Mouse (Mus musculus) T-helper 17 cell (primary cell): Measurements from ENCODE around the gene Sfn.

Experiments used
- in situ Hi-C, 2 experiments: fragments of 300-600 bp; cut with MboI, MseI; formaldehyde crosslinking; loops; 1 replicate in 1 of 2; 2 replicates in 1 of 2; pipeline ENCODE4 v1.15.1; 2025; ENCODE audit warnings: high pct_unique_total_duplicates in 2 of 2

The Sfn gene

DNA sequence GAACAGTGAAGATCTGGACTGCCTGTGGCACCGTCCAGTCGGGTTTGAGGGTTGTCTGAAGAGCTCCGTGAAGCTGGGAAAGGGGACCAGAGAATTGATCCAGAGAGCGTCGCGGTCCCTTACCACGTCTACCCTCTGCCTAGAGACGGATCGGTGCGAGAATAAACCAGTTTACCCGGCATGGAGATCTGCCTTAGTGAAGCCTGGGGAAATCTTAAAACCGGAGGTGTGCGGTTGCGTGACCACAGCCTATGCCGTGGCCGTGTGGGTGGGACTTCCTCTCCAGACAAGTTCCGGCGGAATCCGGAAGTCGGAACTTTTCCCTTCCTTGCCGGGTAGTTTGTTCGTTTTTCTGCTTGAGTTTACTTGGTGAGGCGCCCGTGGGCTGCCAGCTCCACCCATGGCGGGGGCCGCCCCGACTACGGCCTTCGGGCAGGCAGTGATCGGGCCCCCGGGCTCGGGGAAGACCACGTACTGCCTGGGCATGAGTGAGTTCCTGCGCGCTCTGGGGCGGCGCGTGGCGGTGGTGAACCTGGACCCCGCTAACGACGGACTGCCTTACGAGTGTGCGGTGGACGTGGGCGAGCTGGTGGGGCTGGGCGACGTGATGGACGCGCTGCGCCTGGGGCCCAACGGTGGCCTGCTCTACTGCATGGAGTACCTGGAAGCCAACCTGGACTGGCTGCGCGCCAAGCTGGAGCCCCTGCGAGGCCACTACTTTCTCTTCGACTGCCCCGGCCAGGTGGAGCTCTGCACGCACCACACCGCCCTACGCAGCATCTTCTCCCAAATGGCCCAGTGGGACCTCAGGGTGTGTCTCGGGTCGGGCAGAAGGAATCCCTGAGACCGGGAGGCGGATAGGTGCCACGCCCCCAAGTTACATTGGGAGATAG lies 17.7 kb downstream of the Sfn start, which contains the start of gene Gpn2:
Gpn2 (plus strand) TSS at position 304 of the 893 bp plus-strand sequence.
- in situ Hi-C loops = no loop called here

DNA sequence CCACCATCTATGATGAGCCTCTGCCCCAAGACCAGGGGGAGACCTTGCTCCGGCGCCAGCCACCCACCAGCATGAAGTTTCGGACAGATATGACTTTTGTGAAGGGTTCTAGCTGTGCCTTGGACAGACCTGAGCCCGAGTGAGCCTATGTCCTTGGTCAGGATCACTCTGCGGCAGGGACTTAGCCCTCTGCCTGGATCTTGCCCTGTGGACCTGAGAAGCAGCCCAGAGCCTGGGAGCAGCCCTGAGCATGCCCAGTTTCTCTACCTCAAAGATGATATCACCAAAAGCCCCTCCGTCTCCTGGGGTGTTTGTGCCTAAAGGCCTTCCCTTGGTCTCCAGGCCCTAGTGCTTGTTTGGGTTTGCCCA lies 18.3 kb downstream of the Sfn start:
- in situ Hi-C loops = no loop called here

DNA sequence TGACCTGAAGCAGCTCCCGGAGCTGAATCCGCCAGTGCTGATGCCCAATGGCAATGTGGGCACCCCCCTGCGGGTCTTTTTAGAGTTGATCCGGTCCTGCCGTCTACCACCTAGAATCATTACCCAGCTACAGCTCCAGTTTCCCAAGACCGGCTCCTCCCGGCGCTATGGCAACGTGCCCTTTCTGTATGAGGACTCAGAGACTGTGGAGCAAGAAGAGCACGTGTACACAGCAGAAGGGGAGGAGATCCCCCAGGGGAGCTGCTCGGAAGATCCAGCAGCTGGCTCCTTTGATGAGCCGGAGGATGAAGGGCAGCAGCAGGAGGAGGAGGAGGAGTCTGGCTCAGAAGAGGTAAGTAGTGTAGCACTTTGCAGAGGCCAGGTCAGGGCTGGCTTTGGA lies 24.0 kb downstream of the Sfn start:
- in situ Hi-C loops = no loop called here

DNA sequence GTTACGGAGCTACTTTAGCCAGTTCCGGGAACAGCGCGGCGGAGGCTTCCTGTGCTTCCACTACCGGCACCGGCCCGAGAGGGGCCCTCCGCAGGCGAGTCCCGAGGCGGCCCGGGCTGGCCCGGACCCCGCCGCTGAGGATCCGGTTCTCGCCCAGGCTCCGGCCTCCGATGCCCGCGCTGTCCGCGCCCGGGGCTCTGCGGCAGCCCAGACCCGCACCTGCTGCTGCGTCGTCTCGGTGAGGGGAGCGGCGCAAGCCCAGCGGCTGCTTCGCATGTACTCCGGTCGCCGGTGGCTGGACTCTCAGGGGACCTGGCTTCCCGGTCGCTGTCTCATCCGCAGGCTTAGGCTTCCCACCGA lies 27.1 kb downstream of the Sfn start:
- in situ Hi-C loops = no loop called here

DNA sequence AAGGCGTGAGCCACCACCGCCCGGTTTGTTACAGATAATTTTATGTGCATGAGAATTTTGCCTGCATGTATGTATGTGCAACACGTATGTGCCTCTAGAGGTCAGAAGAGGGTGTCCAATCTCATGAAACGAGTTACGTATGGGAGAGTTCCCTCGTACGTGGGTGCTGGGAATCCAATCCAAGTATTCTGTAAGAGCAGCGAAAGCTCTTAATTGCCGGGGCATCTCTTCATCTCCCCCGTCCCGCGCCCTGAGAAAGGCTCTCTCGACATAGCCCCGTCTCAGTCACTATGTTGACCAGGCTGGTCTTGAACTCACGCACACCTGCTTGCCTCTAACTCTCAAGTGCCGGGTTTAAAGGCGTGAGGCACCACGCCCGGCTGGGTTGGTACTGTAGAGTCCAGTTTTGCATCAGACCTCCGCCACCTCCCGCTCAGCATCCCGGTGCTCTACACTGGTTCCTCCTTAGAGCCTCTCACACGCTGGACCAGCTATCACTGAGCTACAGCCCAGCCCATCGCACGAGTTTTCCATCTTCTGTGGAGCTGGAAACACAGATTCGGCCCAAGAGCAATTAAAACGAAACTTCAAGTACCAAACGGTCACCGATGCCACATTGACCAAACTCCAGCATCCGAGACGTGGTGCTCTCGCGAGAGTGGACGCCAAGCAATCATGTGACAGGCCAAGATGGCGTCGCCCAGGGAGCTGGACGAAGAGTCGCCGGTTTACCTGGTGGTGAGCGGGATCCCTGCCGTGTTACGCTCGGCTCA lies 27.7 kb downstream of the Sfn start, which contains the start of gene Gpatch3:
Gpatch3 (plus strand) TSS at position 676 of the 773 bp plus-strand sequence.
- in situ Hi-C loops = no loop called here

DNA sequence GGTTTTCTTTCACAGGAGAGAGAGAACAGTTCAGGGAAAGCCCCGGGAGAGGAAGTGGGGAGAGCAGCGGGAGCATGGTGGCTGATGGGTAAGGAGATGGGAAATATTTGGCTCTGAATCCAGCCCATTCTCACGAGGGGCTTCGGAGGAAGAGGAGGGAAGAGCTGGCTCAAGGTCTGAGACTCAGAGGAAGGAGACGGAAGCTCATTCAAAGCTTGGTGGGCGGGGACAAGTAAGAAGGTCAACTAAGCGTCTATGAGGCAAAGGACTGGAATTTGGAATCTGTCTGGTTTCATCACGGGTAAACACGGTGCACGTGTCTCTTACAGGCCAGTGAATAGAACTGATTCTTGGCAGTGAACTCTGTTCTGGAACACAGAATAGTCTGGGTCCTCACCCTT lies 31.9 kb downstream of the Sfn start:
- in situ Hi-C loops = no loop called here

DNA sequence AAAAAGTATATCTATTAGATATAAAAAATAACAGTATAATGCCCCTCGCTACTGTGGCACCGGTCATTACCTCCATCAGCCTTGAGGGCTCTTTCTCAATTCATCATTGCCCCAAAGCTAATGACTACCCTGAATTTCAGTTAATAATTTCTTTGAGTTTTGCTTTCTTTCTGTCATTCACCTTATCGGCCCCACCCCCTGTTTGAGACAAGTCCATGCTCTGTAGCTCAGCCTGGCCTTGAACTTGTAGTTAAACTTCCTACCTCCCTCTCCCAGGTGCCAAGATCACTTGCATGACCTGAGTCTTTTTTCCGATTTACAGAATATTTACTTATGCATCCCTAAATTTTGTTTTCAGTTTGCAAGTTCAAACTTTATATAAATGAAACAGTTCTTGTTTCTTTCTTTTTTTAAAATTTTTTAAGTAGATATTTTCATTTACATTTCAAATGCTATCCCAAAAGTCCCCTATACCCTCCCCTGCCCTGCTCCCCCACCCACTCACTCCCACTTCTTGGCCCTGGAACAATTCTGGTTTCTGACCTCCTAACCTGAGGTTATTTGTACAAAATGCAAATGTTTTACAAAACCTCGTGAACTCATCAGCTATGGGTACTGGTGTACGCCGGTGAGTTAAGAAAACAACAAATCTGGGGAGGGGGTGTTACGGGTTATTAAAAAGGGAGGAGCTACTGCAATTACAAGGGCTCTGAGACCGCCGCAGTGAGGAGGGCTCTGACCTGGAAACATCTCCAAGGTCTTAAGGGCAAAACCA lies 32.5 kb downstream of the Sfn start:
- in situ Hi-C loops = no loop called here

DNA sequence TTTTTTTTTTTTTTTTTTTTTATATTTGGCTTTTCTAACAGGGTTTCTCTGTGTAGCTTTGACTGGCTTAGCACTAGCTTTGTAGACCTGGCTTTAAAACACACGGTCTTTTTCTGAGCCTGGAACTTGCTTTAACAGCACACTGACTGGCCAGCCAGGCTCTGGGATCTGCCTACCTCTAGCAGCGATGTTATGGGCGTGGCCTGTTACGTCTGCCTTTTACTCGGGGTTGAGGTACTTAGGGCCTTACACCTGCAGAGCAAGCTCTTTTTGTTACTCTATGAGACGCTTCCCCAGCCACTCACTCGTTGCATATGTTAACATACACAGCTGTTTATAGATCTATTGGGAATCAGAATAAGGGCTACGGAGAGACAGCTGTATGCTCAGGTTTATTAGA lies 34.7 kb downstream of the Sfn start:
- in situ Hi-C loops = no loop called here

DNA sequence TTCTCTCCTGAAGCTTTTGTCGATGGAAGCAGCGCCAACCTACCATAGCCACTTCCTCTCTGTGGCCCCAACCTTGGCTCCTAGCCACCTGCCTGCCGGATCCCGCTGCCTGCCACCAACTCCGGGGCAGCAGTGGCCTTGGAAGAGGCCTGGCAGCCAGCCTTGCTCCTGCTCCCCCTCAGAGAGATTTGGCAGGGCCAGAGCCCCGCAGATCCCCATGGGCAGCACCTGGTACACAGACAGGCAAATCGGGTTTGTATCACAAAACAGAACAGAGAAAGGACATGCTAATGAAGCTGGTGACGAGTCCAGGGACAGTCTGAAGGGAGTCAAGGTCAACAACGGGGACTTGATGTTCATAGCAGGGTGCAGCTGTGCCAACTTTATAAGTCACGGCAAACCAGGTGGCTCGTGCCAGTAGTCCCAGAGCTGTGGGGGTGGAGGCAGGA lies 38.8 kb downstream of the Sfn start:
- in situ Hi-C loops = no loop called here

DNA sequence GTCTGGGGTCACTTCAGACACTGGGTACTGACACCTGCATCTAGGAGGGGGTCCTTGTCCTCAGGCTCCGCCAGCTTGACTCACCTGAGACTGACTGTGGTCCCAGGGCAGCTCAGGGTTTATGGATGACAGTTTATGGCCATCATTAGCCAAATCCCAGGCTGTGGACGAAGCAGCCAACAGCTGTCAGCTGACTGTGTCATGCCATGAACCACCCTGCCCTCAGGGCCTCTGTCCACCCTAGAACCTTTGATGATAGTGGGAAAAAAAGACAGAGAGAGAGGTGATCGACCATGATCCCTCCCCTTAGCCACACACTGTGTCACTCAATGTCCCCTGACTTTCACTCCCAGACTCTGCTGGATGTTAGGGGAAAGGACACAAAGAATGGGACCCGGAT lies 40.3 kb downstream of the Sfn start:
- in situ Hi-C loops = no loop called here

DNA sequence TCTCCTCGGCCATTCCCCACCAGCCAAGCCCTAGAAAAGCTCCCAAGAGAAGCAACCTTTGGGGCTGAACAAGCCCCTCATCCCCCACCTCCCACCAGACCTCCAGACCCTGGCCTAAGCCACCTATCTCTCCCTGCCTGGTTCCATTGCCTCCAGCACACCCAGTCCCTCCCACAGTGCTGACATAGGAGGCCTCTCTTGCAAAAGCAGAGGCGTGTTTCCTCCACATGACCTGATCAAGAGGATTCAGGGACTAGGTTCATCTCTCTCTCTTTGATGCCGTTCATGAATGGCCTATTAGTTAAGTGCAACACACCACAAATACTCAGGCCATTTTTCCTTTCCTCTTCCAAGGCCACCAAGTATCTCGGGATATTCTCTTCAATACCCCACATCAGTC lies 42.1 kb downstream of the Sfn start:
- in situ Hi-C loops = no loop called here

DNA sequence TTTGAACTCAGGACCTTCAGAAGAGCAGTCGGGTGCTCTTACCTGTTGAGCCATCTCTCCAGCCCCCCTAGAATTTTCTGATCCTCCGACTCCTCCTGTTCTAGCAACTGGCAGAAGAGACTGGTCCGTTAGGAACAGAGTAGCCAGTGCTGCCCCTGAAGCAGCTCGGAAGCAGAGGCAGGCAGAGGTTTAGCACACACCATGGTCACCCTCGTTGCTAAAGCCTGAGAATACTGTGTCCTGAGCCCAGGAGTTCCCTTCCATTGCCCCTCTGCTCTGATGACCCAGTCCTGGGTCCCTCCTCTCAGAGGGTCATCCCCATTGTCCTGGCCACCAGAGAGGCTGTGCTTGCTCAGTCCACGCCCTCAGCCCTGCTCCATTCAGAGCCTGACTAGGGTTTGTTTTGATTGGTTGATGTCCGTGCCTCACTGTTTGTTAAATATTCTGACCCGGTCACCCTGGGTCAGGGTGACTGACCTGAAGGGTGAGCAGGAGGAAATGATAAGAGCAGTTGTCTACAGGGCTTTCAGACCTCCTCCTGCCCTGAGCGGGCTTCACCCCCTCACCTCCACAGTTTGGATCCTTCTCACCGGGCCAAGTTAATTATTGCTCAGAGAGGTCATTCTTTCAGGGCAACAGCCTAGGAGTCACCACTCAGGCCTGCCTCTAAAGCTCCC lies 44.8 kb downstream of the Sfn start:
- in situ Hi-C loops = no loop called here

DNA sequence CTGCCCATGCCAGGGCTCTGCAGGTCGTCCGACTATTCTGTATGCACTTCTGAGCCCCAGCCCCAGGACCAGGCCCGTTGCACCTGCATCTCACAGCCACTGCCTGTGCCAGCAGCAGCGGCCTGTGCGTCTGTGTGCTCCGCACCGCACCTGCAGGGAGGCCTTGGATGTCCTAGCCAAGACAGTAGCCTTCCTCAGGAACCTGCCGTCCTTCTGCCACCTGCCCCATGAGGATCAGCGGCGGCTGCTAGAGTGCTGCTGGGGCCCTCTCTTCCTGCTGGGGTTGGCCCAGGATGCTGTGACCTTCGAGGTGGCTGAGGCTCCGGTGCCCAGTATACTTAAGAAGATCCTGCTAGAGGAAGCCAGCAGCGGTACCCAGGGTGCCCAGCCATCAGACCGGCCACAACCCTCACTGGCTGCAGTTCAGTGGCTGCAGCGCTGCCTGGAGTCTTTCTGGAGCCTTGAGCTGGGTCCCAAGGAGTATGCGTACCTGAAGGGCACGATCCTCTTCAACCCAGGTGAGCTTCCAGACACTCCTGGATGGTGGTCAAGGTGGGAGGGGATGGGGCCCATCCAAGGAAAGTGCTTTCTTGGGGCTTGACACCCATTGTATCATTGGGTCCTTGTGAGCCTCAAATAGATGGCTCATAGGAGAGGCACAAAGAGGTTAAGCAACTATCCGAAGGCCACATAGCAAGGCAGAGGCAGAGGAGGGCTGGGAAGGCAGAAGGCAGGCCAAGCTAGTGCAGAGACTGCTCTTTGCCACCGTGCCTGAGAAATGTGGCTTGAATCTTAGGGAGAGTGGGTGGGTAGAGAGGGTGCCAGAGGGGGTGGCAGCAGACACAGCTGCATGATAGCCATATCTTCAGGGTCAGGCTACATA lies 48.3 kb downstream of the Sfn start:
- in situ Hi-C loops = no loop called here

DNA sequence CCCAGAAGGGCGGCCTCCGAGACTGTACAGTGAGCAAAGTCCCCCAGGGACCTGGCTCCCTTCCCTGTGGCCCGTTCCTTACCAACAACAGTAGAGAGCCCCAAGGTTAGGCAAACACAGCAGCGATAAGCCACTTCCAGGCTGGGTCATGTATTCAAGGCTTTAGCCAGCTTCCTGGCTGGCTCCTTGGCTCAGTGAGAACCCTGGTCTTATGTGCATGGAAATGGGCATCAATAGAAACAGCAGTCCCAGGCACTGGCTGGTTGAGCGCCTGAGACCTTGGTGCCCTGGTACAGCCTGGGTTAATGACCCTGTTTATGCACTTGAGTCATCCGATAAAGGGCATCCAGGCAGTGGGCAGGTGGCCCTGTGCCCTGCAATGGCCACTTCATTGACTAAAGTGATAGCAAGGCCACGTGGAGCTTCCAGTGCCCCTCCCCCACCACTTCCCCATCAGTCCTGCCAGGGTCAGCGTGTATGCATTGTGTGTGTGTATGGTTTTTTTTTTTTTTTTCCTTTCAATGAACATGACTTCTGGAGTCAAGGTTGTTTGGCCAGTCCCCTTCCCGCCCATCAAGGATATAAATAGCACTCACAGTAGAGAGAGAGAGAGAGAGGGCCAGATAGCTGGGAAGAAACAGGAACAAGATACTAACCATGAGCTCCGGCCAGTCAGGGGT lies 49.1 kb downstream of the Sfn start, which contains the start of gene Nr0b2:
Nr0b2 (plus strand) TSS at position 609 of the 680 bp plus-strand sequence.
- in situ Hi-C loops = no loop called here

DNA sequence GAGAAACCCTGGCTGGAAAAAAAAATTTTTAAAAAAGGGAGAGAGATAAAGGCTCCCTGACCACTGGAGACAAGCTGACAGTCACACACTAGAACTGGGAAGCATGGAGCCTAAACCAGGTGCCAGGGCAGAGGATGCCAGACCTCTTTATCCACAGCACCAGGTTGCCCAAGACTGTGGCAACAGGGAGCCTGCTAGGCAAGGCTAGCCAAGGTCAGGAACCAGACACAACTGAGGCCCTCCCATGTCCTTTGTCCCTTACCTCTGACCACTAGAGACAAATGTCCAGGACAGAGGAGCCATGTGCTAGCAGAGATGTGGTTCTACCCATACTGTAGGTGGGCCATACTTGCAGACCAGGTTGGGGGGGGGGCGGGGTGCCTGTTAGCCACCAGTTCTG lies 49.9 kb downstream of the Sfn start:
- in situ Hi-C loops = no loop called here
